Mouse (Mus musculus) lung, embryonic 14.5 days (tissue): ENCODE measurements around the gene Tac2. TPM values are rescaled to one million over a fixed set of nuclear protein-coding genes. Genes with fewer than 3 reads are reported as not detected.

Experiments used
- ATAC-seq: fragments of 200-750 bp; cut with Nextera tagmentation; 2 replicates; pipeline ENCODE4 v1.8.0; 2017; ENCODE audit warnings: mild to moderate bottlenecking, moderate TSS enrichment, moderate library complexity; ENCODE audit not compliant: insufficient read depth
- DNase-seq: peaks from one replicate; pipeline ENCODE4 v3.0.0-alpha.2; 2015
- H3K27ac ChIP-seq: fragments of 300-500 bp; sonication (generic); 2 replicates; pipeline ENCODE4 v1.5.1; 2014; ENCODE audit warnings: low read depth, mild to moderate bottlenecking, moderate library complexity
- H3K27me3 ChIP-seq: fragments of 300-500 bp; sonication (generic); 2 replicates; pipeline ENCODE4 v1.6.1; 2014; ENCODE audit warnings: low read length, control low read depth; ENCODE audit not compliant: insufficient read depth
- H3K36me3 ChIP-seq: fragments of 300-500 bp; sonication (generic); 2 replicates; pipeline ENCODE4 v1.6.1; 2014; ENCODE audit warnings: control low read depth; ENCODE audit not compliant: insufficient read depth
- H3K4me1 ChIP-seq: fragments of 300-500 bp; sonication (generic); 2 replicates; pipeline ENCODE4 v1.6.1; 2014; ENCODE audit warnings: antibody characterized with exemption, control low read depth; ENCODE audit not compliant: insufficient read depth
- H3K4me2 ChIP-seq: fragments of 300-500 bp; sonication (generic); 2 replicates; pipeline ENCODE4 v1.6.1; 2014; ENCODE audit warnings: mild to moderate bottlenecking
- H3K4me3 ChIP-seq: fragments of 300-500 bp; sonication (generic); 2 replicates; pipeline ENCODE4 v1.5.1; 2014; ENCODE audit warnings: low read depth, low read length
- H3K9ac ChIP-seq: fragments of 300-500 bp; sonication (generic); 2 replicates; pipeline ENCODE4 v1.6.1; 2014
- H3K9me3 ChIP-seq: fragments of 300-500 bp; sonication (generic); 2 replicates; pipeline ENCODE4 v1.6.1; 2016; ENCODE audit warnings: low read depth, low read length, control low read depth
- CTCF ChIP-seq: IDR thresholded peaks from 2 replicates; pipeline ENCODE4 v1.5.1; 2016; ENCODE audit warnings: antibody characterized with exemption, low read depth
- WGBS: fragments of 180-500 bp; shearing (Covaris S2); extraction: QIAGEN DNeasy Blood & Tissue Kit; methylation state at CpG from one replicate; pipeline ENCODE4 v1.1.7; 2014; 5-methylcytosine and 5-hydroxymethylcytosine counted together
- polyA plus RNA-seq: library from polyadenylated mRNA; unstranded; fragments of >200 nt; fragmentation: Nextera tagmentation; extraction: Ambion mirVana; gene quantifications from 2 replicates; pipeline ENCODE4 v1.2.1, GENCODE M21; 2014

Tac2 gene
- polyA plus RNA-seq, 1 experiment from 2014 or later, result not detected

DNA sequence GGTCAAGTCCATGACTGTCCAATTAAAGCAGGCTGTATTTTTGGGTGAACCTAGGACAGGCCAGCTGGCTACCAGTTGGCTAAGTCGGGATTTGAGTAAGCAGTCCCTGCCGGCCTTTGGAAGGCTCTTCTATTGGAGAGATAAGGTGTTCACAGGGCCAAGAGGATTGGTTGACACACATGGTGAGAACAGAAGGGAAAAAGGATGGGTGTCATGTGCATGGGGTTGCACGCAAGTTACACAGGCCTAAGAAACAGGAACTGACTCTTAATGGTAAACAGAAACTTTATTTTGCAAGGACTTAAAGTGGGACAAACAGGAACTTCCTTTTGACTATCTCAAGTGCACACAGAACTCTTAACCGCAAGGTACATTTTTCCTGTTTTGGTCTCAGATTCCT is 12.6 kb downstream of the Tac2 start:
- no peak for ATAC-seq
- H3K9ac ChIP-seq, result no peak overlapping the region
- H3K4me1 ChIP-seq, result peaks cover 7% of the 10 kb centered on the region; the same call in 1 of the 2 replicates
- peaks cover 7% of the 10 kb centered on the region for H3K36me3 ChIP-seq
- no peak overlapping the region for H3K4me2 ChIP-seq
- DNase-seq, result no peak
- no peak overlapping the region for H3K27ac ChIP-seq
- WGBS, result 50% methylated on average over 4 of the region's 4 CpGs
- no peak overlapping the region for H3K4me3 ChIP-seq
- no peaks in the 10 kb centered on the region for H3K27me3 ChIP-seq
- TF ChIP-seq CTCF, result no peak
- no peaks in the 10 kb centered on the region for H3K9me3 ChIP-seq

DNA sequence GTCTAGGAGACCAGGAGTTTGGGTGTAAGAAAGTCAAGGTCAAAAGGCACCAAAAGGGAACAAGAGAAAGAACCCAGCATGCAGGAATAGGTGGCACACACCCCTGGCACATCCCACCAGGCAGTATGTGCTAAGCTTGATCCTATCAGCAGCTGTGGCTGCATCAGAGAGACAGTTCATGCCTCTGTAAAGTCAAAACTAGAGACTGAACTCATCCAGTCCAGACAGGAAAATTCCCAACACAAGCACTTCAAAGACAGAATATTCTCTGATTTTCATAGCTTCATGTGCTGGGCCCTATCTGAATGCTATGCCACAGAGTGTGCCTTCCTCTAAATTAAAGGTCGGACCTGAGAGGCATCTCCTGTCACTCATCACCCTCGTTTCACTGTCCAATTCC is 13.3 kb downstream of the Tac2 start:
- Histone ChIP-seq H3K27me3 (no peaks in the 10 kb centered on the region), H3K4me2 (no peak overlapping the region), H3K9me3 (no peaks in the 10 kb centered on the region), H3K4me3 (no peak overlapping the region), H3K27ac (no peak overlapping the region), H3K9ac (no peak overlapping the region), H3K36me3 (peaks cover 14% of the 10 kb centered on the region), H3K4me1 (peaks cover 7% of the 10 kb centered on the region; the same call in 1 of the 2 replicates)
- 14% methylated on average over 2 of the region's 2 CpGs for WGBS
- no peak for TF ChIP-seq CTCF
- DNase-seq, result no peak
- ATAC-seq, result no peak

DNA sequence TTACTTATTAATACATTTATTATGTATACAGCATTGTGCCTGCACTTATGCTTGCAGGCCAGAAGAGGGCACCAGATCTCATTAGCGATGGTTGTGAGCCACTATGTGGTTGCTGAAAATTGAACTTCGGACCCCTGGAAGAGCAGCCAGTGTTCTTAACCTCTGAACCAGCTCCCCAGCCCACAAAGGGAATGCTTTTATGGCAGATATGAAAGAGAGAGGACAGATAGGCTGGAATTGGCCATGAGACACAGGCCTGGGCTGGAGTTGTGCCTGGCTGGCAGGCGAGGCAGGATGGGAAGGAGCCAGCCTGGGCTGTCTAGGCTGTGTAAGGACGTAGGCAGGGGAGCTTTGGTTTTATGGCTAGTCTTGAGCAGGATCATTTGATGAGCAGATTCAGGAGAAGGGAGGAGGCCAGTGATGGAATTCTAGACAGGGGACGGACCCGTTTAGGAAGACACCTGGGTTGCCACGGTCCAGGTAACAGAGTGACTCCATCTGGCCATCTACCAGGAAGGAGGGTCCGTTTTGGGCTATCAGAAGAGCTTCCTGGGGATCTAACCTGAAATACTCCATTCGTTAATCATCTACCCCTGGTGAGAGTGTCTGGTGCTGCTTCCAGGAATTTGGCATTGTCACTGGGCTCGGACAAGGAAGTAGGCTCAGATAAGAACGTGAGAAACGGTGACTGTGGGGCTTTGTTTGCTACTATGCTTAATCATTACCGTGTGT is 14.0 kb downstream of the Tac2 start:
- DNase-seq (peak; percentile 78), ATAC-seq (no peak)
- peak; percentile 74 for TF ChIP-seq CTCF
- Histone ChIP-seq H3K9ac (no peak overlapping the region), H3K36me3 (peaks cover 21% of the 10 kb centered on the region), H3K4me1 (peaks cover 7% of the 10 kb centered on the region; the same call in 1 of the 2 replicates), H3K4me2 (peak overlapping the region; percentile 88), H3K27ac (no peak overlapping the region), H3K27me3 (no peaks in the 10 kb centered on the region), H3K4me3 (peak overlapping the region; percentile 97; the same call in 1 of the 2 replicates), H3K9me3 (no peaks in the 10 kb centered on the region)
- WGBS, result 34% methylated on average over 13 of the region's 13 CpGs

DNA sequence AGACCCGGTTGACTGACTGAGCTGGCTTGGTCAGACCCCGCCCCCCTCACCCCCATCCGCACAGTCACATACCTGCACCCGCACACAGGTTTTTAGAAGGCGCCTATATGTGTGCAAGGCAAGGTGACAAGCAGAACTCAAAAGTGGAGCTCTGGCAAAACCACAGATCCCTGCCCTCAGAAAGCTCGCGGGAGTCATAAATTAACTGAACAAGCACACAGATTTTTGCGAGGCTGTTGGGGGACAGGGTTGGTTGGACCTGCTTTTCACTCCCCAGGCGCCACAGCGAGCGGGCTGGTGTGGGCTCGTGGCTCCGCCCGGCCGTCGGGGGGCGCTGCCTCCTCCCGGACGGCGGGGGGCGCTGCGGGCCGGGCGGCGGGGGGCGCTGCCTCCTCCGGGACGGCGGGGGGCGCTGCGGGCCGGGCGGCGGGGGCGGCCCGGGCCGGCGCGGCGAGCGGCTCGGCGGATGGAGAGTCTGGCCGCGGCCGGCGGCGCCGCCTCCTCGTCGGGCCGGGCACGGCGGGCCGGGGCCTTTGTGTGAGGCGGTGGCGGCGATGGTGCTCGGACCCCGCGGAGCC is 14.9 kb downstream of the Tac2 start, which contains the start of gene Zbtb39:
Gene Zbtb39 (plus strand): TSS at position 456 of the 578 bp plus-strand sequence.
- peak within 1 kb of the TSS; percentile 83 for H3K27ac ChIP-seq
- H3K36me3 ChIP-seq, result peaks cover 30% of the 10 kb centered on the region
- peak; percentile 34 for TF ChIP-seq CTCF
- peak; percentile 85 for DNase-seq
- no peaks in the 10 kb centered on the region for H3K27me3 ChIP-seq
- ATAC-seq, result peak; percentile 84
- H3K9me3 ChIP-seq, result no peaks in the 10 kb centered on the region
- peak within 1 kb of the TSS; percentile 96 for H3K9ac ChIP-seq
- WGBS, result under 1% methylated on average over 41 of the region's 61 CpGs
- H3K4me1 ChIP-seq, result peaks cover 7% of the 10 kb centered on the region; the same call in 1 of the 2 replicates
- peak within 1 kb of the TSS; percentile 88 for H3K4me2 ChIP-seq
- peak within 1 kb of the TSS; percentile 97 for H3K4me3 ChIP-seq

DNA sequence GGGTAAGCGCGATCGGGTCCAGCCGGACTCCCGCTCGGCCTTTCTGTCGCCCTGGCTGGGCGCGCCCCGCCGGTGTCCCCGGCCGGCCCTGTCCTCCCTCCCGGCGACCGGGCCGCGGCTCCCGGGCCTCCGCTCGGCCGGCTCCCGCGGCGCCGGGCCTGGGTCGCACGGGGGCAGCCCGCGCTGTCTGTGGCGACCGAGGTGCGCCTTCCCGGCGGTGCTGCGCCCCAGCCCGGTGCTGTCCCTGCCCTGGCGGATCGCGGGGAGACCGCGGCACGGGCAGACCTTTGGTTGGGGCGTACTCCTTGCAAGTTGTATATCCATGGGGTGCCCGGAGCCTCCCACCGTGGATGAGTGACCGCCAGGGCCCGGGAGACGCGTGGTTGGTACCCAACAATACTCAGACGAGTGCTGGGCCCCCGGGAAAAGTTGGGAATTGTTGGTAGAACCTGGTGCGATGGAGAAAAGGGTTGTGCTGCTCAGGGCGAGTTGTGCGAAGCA is 15.4 kb downstream of the Tac2 start:
- Histone ChIP-seq H3K27me3 (no peaks in the 10 kb centered on the region), H3K36me3 (peaks cover 35% of the 10 kb centered on the region), H3K4me1 (peaks cover 7% of the 10 kb centered on the region; the same call in 1 of the 2 replicates), H3K27ac (peak overlapping the region; percentile 83), H3K4me2 (peak overlapping the region; percentile 88), H3K9ac (peak overlapping the region; percentile 96), H3K9me3 (no peaks in the 10 kb centered on the region), H3K4me3 (peak overlapping the region; percentile 97)
- ATAC-seq (peak; percentile 66), DNase-seq (peak; percentile 52)
- under 1% methylated on average over 50 of the region's 55 CpGs for WGBS
- TF ChIP-seq CTCF, result no peak

DNA sequence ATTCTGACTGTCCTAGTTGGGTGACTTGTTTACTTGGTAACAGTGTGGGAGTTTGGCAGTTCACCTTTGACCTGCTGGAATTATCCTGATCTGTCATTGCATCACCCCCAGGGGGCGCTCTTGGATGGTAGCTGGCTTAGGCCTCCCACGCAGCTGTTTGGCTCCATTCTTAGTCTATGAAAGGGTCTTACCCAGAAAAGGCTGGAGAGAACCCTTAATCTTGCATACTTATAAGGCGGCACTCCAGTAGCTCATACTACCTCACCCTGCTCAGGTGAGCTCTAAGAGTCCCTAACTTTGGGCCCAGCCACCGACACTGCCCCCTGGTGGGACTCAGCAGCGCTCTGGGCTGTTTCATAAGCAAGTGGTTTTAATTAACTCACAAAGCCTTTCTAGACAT is 20.4 kb downstream of the Tac2 start:
- ATAC-seq (no peak), DNase-seq (peak; percentile 65)
- H3K4me1 ChIP-seq, result peaks cover 12% of the 10 kb centered on the region; the same call in 1 of the 2 replicates

DNA sequence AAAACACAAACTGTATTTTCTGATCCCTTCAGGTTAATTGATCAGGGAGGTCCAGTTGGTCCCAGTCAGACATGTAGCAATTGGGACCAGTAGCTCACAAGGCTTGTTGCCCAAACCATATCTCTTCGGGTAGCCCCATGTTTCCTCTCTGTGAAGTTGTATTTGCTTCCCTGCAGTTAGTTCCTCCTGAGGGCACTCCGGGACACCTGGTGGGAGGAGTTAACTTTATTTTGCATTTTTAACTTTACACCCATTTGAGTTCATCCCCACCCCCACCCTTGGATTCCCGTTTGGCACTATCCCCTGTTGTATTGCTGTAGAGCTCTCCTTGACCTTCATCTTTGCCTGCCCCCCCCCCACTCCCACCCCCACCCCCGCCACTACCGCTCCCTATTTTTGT is 21.6 kb downstream of the Tac2 start:
- Histone ChIP-seq H3K4me2 (no peak overlapping the region), H3K4me1 (peaks cover 5% of the 10 kb centered on the region; the same call in 1 of the 2 replicates), H3K9ac (no peak overlapping the region), H3K27me3 (no peaks in the 10 kb centered on the region), H3K36me3 (peaks cover 71% of the 10 kb centered on the region), H3K27ac (no peak overlapping the region), H3K9me3 (no peaks in the 10 kb centered on the region), H3K4me3 (no peak overlapping the region)
- ATAC-seq (no peak), DNase-seq (no peak)
- TF ChIP-seq CTCF, result no peak
- 61% methylated on average over 5 of the region's 5 CpGs for WGBS

More for the DNA sequence above, 20.4 kb downstream of the Tac2 start:
- H3K4me3 ChIP-seq, result no peak overlapping the region
- H3K9ac ChIP-seq, result no peak overlapping the region
- peaks cover 71% of the 10 kb centered on the region for H3K36me3 ChIP-seq
- WGBS, result 63% methylated on average over 5 of the region's 5 CpGs
- no peak overlapping the region for H3K27ac ChIP-seq
- peak; percentile 70 for TF ChIP-seq CTCF
- H3K4me2 ChIP-seq, result no peak overlapping the region
- H3K27me3 ChIP-seq, result no peaks in the 10 kb centered on the region
- no peaks in the 10 kb centered on the region for H3K9me3 ChIP-seq
